Mouse (Mus musculus) hindbrain, embryonic 16.5 days (tissue): ENCODE data around the gene Gm3417. TPM values are rescaled to one million over a fixed set of nuclear protein-coding genes. Genes with fewer than 3 reads are reported as not detected.
"Not testable (repeated sequence)": the region's sequence is repeated elsewhere in the genome, so short reads cannot be mapped to it uniquely, and the experiment has no call there.

Source experiments
- ATAC-seq: fragments of 200-750 bp; cut with Nextera tagmentation; 2 replicates; pipeline ENCODE4 v1.8.0; 2017; ENCODE audit warnings: moderate TSS enrichment, moderate library complexity
- H3K27ac ChIP-seq: fragments of 300-500 bp; sonication (generic); 2 replicates; pipeline ENCODE4 v1.5.1; 2014; ENCODE audit warnings: low read depth, mild to moderate bottlenecking, control low read depth, low read length, moderate library complexity
- H3K27me3 ChIP-seq: fragments of 300-500 bp; sonication (generic); replicated peaks from 2 replicates; pipeline ENCODE4 v1.6.1; 2014; ENCODE audit warnings: low read length; ENCODE audit not compliant: control insufficient read depth, insufficient read depth
- H3K36me3 ChIP-seq: fragments of 300-500 bp; sonication (generic); 2 replicates; pipeline ENCODE4 v1.6.1; 2014; ENCODE audit warnings: mild to moderate bottlenecking, low read length, moderate library complexity, mixed read lengths; ENCODE audit not compliant: control insufficient read depth, insufficient read depth
- H3K4me1 ChIP-seq: fragments of 300-500 bp; sonication (generic); 2 replicates; pipeline ENCODE4 v1.6.1; 2014; ENCODE audit warnings: low read depth, low read length; ENCODE audit not compliant: control insufficient read depth, insufficient read depth
- H3K4me2 ChIP-seq: fragments of 300-500 bp; sonication (generic); 2 replicates; pipeline ENCODE4 v1.6.1; 2014; ENCODE audit warnings: mild to moderate bottlenecking, low read length, control low read depth, moderate library complexity
- H3K4me3 ChIP-seq: fragments of 300-500 bp; sonication (generic); 2 replicates; pipeline ENCODE4 v1.5.1; 2014; ENCODE audit warnings: mild to moderate bottlenecking, low read length, control low read depth, moderate library complexity
- H3K9ac ChIP-seq: fragments of 300-500 bp; sonication (generic); 2 replicates; pipeline ENCODE4 v1.6.1; 2014; ENCODE audit warnings: low read depth, mild to moderate bottlenecking, control low read depth, low read length, moderate library complexity
- H3K9me3 ChIP-seq: fragments of 300-500 bp; sonication (generic); 2 replicates; pipeline ENCODE4 v1.6.1; 2014; ENCODE audit warnings: mild to moderate bottlenecking, low read length, moderate library complexity; ENCODE audit not compliant: control insufficient read depth
- WGBS: fragments of 180-500 bp; shearing (Covaris S2); extraction: QIAGEN DNeasy Blood & Tissue Kit; methylation state at CpG from one replicate; pipeline ENCODE4 v1.1.7; 2014; 5-methylcytosine and 5-hydroxymethylcytosine counted together
- polyA plus RNA-seq: library from polyadenylated mRNA; unstranded; fragments of >200 nt; fragmentation: Nextera tagmentation; extraction: Ambion mirVana; gene quantifications from 2 replicates; pipeline ENCODE4 v1.2.1, GENCODE M21; 2015

Gm3417 gene
- polyA plus RNA-seq, 1 experiment from 2014 or later = not detected

GRCm38 (mm10) chr17:14994140-14994539, 15.6 kb upstream of the Gm3417 start:
- H3K4me1 ChIP-seq, H3K27me3 ChIP-seq, H3K27ac ChIP-seq, H3K4me2 ChIP-seq, ATAC-seq, H3K36me3 ChIP-seq, H3K9ac ChIP-seq, H3K4me3 ChIP-seq, H3K9me3 ChIP-seq: not testable (repeated sequence)
- WGBS = no CpG with 5 or more reads among the region's 5 CpGs

- H3K27ac ChIP-seq, H3K9ac ChIP-seq, H3K4me3 ChIP-seq, H3K36me3 ChIP-seq, H3K27me3 ChIP-seq, H3K4me2 ChIP-seq, H3K9me3 ChIP-seq, H3K4me1 ChIP-seq: not testable (repeated sequence)
- ATAC-seq = peak; percentile 94
- WGBS = no CpG with 5 or more reads among the region's 47 CpGs
Measured at GRCm38 (mm10) chr17:14993139-14993832, 14.7 kb upstream of the Gm3417 start.

- ATAC-seq = peak; percentile 85
- not testable (repeated sequence) for H3K4me1 ChIP-seq
Measured at GRCm38 (mm10) chr17:14992522-14993138, 14.0 kb upstream of the Gm3417 start.

GRCm38 (mm10) chr17:14990116-14990702, 11.6 kb upstream of the Gm3417 start:
- not testable (repeated sequence) for H3K9me3 ChIP-seq, H3K27me3 ChIP-seq, H3K4me3 ChIP-seq, H3K4me2 ChIP-seq, H3K9ac ChIP-seq, H3K4me1 ChIP-seq, H3K27ac ChIP-seq, ATAC-seq, H3K36me3 ChIP-seq
- WGBS = 62% methylated on average over 4 of the region's 5 CpGs

More at GRCm38 (mm10) chr17:14992522-14993138, 14.0 kb upstream of the Gm3417 start:
- not testable (repeated sequence) for H3K9me3 ChIP-seq, H3K36me3 ChIP-seq, H3K4me3 ChIP-seq, H3K9ac ChIP-seq, H3K27ac ChIP-seq, H3K4me2 ChIP-seq, H3K27me3 ChIP-seq
- no CpG with 5 or more reads among the region's 98 CpGs for WGBS

- H3K4me1 ChIP-seq, H3K4me3 ChIP-seq, H3K27me3 ChIP-seq, H3K4me2 ChIP-seq, ATAC-seq, H3K27ac ChIP-seq, H3K36me3 ChIP-seq, H3K9me3 ChIP-seq, H3K9ac ChIP-seq: not testable (repeated sequence)
- 3% methylated on average over 4 of the region's 7 CpGs for WGBS
Measured at GRCm38 (mm10) chr17:14977718-14978361, 750 bp downstream of the Gm3417 start.

GRCm38 (mm10) chr17:14968373-14968913, 10.1 kb downstream of the Gm3417 start:
- no CpG with 5 or more reads among the region's 6 CpGs for WGBS
- H3K9ac ChIP-seq, H3K4me1 ChIP-seq, H3K4me3 ChIP-seq, H3K4me2 ChIP-seq, H3K36me3 ChIP-seq, H3K27ac ChIP-seq, ATAC-seq, H3K9me3 ChIP-seq, H3K27me3 ChIP-seq: not testable (repeated sequence)

- not testable (repeated sequence) for H3K36me3 ChIP-seq
- no CpG with 5 or more reads among the region's 44 CpGs for WGBS
Measured at GRCm38 (mm10) chr17:14961557-14962154, 16.9 kb downstream of the Gm3417 start.

GRCm38 (mm10) chr17:14960951-14961556, 17.5 kb downstream of the Gm3417 start, which contains the start of gene Phf10:
Gene Phf10 (minus strand): TSS chr17:14961273.
- not testable (repeated sequence) for H3K4me1 ChIP-seq, H3K36me3 ChIP-seq, H3K27me3 ChIP-seq, H3K9me3 ChIP-seq
- Histone ChIP-seq H3K9ac (peak within 1 kb of the TSS; percentile 80), H3K4me3 (peak within 1 kb of the TSS; percentile 72), H3K4me2 (peak within 1 kb of the TSS; percentile 99), H3K27ac (peak within 1 kb of the TSS; percentile 67; the same call in 1 of the 2 replicates)
- WGBS = under 1% methylated on average over 40 of the region's 100 CpGs
- ATAC-seq = peak; percentile 82

More at GRCm38 (mm10) chr17:14961557-14962154, 16.9 kb downstream of the Gm3417 start:
- H3K4me3 ChIP-seq, H3K4me1 ChIP-seq, H3K4me2 ChIP-seq, H3K9ac ChIP-seq, H3K27me3 ChIP-seq, H3K9me3 ChIP-seq, H3K27ac ChIP-seq: not testable (repeated sequence)
- ATAC-seq = peak; percentile 95
